Mouse (Mus musculus): ENCODE results near the gene Mrpl16. TPM values are rescaled to one million over a fixed set of nuclear protein-coding genes. Genes with fewer than 3 reads are reported as not detected.

Gene Mrpl16
- total and polyA plus RNA-seq, 3 experiments = 46.8 to 58.3 TPM; not detected in 1

DNA sequence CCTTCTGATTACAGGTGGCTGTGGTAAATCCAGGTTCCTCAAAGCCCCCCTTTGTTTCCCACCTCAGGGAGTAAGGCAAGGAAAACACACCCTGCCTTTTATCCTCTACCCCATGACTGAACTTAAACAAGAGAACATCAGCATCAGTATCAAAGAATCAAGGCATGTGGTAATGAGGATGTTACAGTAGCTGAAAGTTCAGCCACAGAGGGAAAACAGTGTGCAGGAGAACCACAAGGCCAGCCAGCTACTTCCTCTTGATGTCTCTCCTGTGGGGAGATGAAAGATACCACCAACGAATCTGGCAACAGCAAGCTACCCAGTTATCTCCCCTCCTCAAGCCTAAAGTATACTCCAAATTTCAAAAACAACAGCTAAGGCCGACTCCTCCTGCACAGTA lies 37.1 kb downstream of the Mrpl16 start:
- Histone ChIP-seq H3K9me3 (replicated peaks; ENCODE audit: insufficient read depth, low read length) (no peaks in the 10 kb centered on the region), H3K4me1 (ENCODE audit: control insufficient read depth in 1 of 2, insufficient read depth in 2 of 2, low read length in 2 of 2) (peaks cover 17 to 40% of the 10 kb centered on the region in 2 experiments), H3K27ac (ENCODE audit: control insufficient read depth, low read depth, low read length) (peak overlapping the region; percentile 97), H3K79me2 (ENCODE audit: control insufficient read depth, insufficient read depth, low read length, poor library complexity) (no peaks in the 10 kb centered on the region), H3K9ac (ENCODE audit: control insufficient read depth, low read depth, low read length, poor library complexity, severe bottlenecking) (no peak overlapping the region), H3K27me3 (ENCODE audit: control insufficient read depth in 1 of 2, insufficient read depth in 2 of 2, low read length in 2 of 2) (no peaks in the 10 kb centered on the region), H3K36me3 (ENCODE audit: control insufficient read depth in 1 of 2, insufficient read depth in 2 of 2, low read length in 2 of 2) (peaks cover 0 to 38% of the 10 kb centered on the region in 2 experiments; a peak in 2 of 4 replicates), H3K4me3 (ENCODE audit: control insufficient read depth in 1 of 2, insufficient read depth in 1 of 2, low read depth in 2 of 2, low read length in 2 of 2) (no peak overlapping the region)
- peak; percentile 96 for DNase-seq (ENCODE audit: low read depth, low spot score)
- TF ChIP-seq CHD2 (IDR thresholded peaks at IDR 0.05; ENCODE audit: low read length) = no peak
- no peak for TF ChIP-seq USF2 (IDR thresholded peaks at IDR 0.05; ENCODE audit: borderline replicate concordance in 1 of 2, insufficient read depth in 1 of 2, low read depth in 1 of 2, low read length in 2 of 2)
- peak; percentile 73 for TF ChIP-seq TAL1 (IDR thresholded peaks at IDR 0.05; ENCODE audit: low read length)
- no peak for TF ChIP-seq SMC3 (IDR thresholded peaks at IDR 0.05; ENCODE audit: low read depth, low read length)
- peak in 1 of 2 experiments; percentile 44; a peak in 2 of 4 replicates for TF ChIP-seq POLR2A (IDR thresholded peaks at IDR 0.05; ENCODE audit: control insufficient read depth in 1 of 2, insufficient read depth in 1 of 2, low read depth in 1 of 2, low read length in 2 of 2, poor library complexity in 1 of 2)
- TF ChIP-seq GABPA (IDR thresholded peaks at IDR 0.05; ENCODE audit: low read depth, low read length) = no peak
- TF ChIP-seq ZNF384 (IDR thresholded peaks at IDR 0.05; ENCODE audit: low read depth, low read length) = no peak
- no peak for TF ChIP-seq ZMIZ1 (IDR thresholded peaks at IDR 0.05; ENCODE audit: low read depth, low read length)
- TF ChIP-seq TCF12 (IDR thresholded peaks at IDR 0.05; ENCODE audit: low read depth, low read length) = peak; percentile 84
- TF ChIP-seq UBTF (IDR thresholded peaks at IDR 0.05; ENCODE audit: borderline replicate concordance, insufficient read depth, low read depth, low read length) = no peak
- no peak for TF ChIP-seq NELFE (IDR thresholded peaks at IDR 0.05; ENCODE audit: low read depth, low read length)
- TF ChIP-seq MAZ (IDR thresholded peaks at IDR 0.05; ENCODE audit: low read depth, low read length) = no peak
- TF ChIP-seq ZC3H11A (IDR thresholded peaks at IDR 0.05; ENCODE audit: low read depth, low read length) = no peak
- TF ChIP-seq RAD21 (IDR thresholded peaks at IDR 0.05; ENCODE audit: low read depth, low read length) = no peak
- TF ChIP-seq HCFC1 (IDR thresholded peaks at IDR 0.05; ENCODE audit: low read depth, low read length) = 0 out of 2 replicates have a peak, but pooled peaks have one; percentile 39
- no peak for TF ChIP-seq E2F4 (IDR thresholded peaks at IDR 0.05; ENCODE audit: borderline replicate concordance, low read depth, low read length)
- TF ChIP-seq POLR2AphosphoS2 (IDR thresholded peaks at IDR 0.05; ENCODE audit: low read length) = no peak
- TF ChIP-seq TBP (IDR thresholded peaks at IDR 0.05; ENCODE audit: low read depth, low read length) = peak; percentile 69
- TF ChIP-seq MAX (IDR thresholded peaks at IDR 0.05; ENCODE audit: low read length) = no peak; the same call in 1 of the 2 replicates
- no peak for TF ChIP-seq JUND (IDR thresholded peaks at IDR 0.05; ENCODE audit: low read depth, low read length)
- TF ChIP-seq ZKSCAN1 (IDR thresholded peaks at IDR 0.05; ENCODE audit: low read depth, low read length) = no peak
- peak; percentile 70 for TF ChIP-seq MXI1 (IDR thresholded peaks at IDR 0.05; ENCODE audit: low read depth, low read length)
- peak; percentile 96 to 98 for TF ChIP-seq EP300 (IDR thresholded peaks at IDR 0.05; ENCODE audit: low read depth in 1 of 2, low read length in 2 of 2)
- no peak for TF ChIP-seq KAT2A (conservative IDR thresholded peaks at IDR 0.05; ENCODE audit: low read depth, low read length)
- TF ChIP-seq MYC (IDR thresholded peaks at IDR 0.05; ENCODE audit: low read depth, low read length) = peak; percentile 92
- peak; percentile 82 for TF ChIP-seq SIN3A (IDR thresholded peaks at IDR 0.05; ENCODE audit: low read length)
- TF ChIP-seq CTCF (IDR thresholded peaks at IDR 0.05 in 2 of 3, conservative IDR thresholded peaks at IDR 0.05 in 1 of 3; ENCODE audit: control insufficient read depth in 1 of 3, insufficient read depth in 1 of 3, low read depth in 2 of 3, low read length in 3 of 3, poor library complexity in 1 of 3, severe bottlenecking in 1 of 3) = no peak
- TF ChIP-seq RCOR1 (IDR thresholded peaks at IDR 0.05; ENCODE audit: low read depth, low read length) = peak; percentile 89
- TF ChIP-seq MYB (IDR thresholded peaks at IDR 0.05; ENCODE audit: low read depth, low read length) = peak; percentile 96
- TF ChIP-seq BHLHE40 (IDR thresholded peaks at IDR 0.05; ENCODE audit: borderline replicate concordance, low read depth, low read length) = peak; percentile 40; the same call in 1 of the 2 replicates
- TF ChIP-seq MEF2A (IDR thresholded peaks at IDR 0.05; ENCODE audit: extremely low read depth, insufficient replicate concordance, low read depth, low read length, poor library complexity, severe bottlenecking) = no peak
- TF ChIP-seq MAFK (IDR thresholded peaks at IDR 0.05; ENCODE audit: borderline replicate concordance, low read depth, low read length) = 0 out of 2 replicates have a peak, but pooled peaks have one; percentile 11
- TF ChIP-seq GATA1 (IDR thresholded peaks at IDR 0.05; ENCODE audit: low read depth, low read length) = peak; percentile 93
- TF ChIP-seq USF1 (IDR thresholded peaks at IDR 0.05; ENCODE audit: low read depth, low read length) = peak; percentile 49
- TF ChIP-seq POLR2AphosphoS5 (IDR thresholded peaks at IDR 0.05; ENCODE audit: borderline replicate concordance, low read depth, low read length) = no peak
- TF ChIP-seq ELF1 (IDR thresholded peaks at IDR 0.05; ENCODE audit: low read depth, low read length) = no peak
- TF ChIP-seq NRF1 (IDR thresholded peaks at IDR 0.05; ENCODE audit: insufficient read depth, low read depth, low read length, poor library complexity, severe bottlenecking) = no peak
- no peak for TF ChIP-seq CHD1 (IDR thresholded peaks at IDR 0.05; ENCODE audit: low read depth, low read length)
